In genomic region chr5:31926551-31926950, GRCm38 (mm10) we compare ENCODE assay signal across 9 mouse cellular contexts.
DNase-seq lines count a peak whose midpoint lies in the region; ATAC-seq and TF ChIP-seq lines count a peak whose summit lies in the region.
"Had no signal": no experiment of that assay in that cellular context is flagged by ENCODE, and none has a peak within 500 bp of the region (broad histone marks: within the 10 kb centered on the region; RNA-seq: fewer than 3 reads in every experiment).

No protein-coding gene starts in this region.

- DNase-seq in adrenal gland, postnatal 36 days: peak; percentile 23 to 48
- DNase-seq in adrenal gland, postnatal 25 days: no peak
- peak; percentile 16 for DNase-seq in liver
- DNase-seq in stomach, postnatal 0 days (ENCODE audit: low spot score): peak; percentile 55
- no peak for DNase-seq in urinary bladder, postnatal 36 days (ENCODE audit: low spot score in 2 of 2)

- WGBS in liver, embryonic 12.5 days (ENCODE audit: insufficient replicate concordance): 74% methylated on average over 1 of the region's 1 CpGs
- 100% methylated on average over 1 of the region's 1 CpGs for WGBS in stomach, postnatal 0 days
- WGBS in intestine, embryonic 15.5 days: 92% methylated on average over 1 of the region's 1 CpGs

- H3K4me1 ChIP-seq in liver, embryonic 12.5 days: no peaks in the 10 kb centered on the region
- no peaks in the 10 kb centered on the region for H3K4me1 ChIP-seq in stomach, postnatal 0 days (replicated peaks; ENCODE audit: control insufficient read depth, insufficient read depth)
- H3K4me1 ChIP-seq in intestine, embryonic 15.5 days (replicated peaks): no peaks in the 10 kb centered on the region

- peak; percentile 75 for TF ChIP-seq CTCF in stomach, postnatal 0 days (IDR thresholded peaks at IDR 0.05; ENCODE audit: low read depth)

- no peak overlapping the region for H3K4me2 ChIP-seq in liver, embryonic 12.5 days
- no peak overlapping the region for H3K4me2 ChIP-seq in stomach, postnatal 0 days (replicated peaks; ENCODE audit: low read depth)
- no peak overlapping the region for H3K4me2 ChIP-seq in intestine, embryonic 15.5 days (replicated peaks)
- H3K4me2 ChIP-seq: lung, embryonic 15.5 days had no signal

- TF ChIP-seq EP300 in stomach, postnatal 0 days (optimal IDR thresholded peaks at IDR 0.05): no peak

- no peak overlapping the region for H3K27ac ChIP-seq in liver, embryonic 12.5 days
- H3K27ac ChIP-seq in stomach, postnatal 0 days (replicated peaks): no peak overlapping the region
- H3K27ac ChIP-seq in intestine, embryonic 15.5 days: no peak overlapping the region
- H3K27ac ChIP-seq: lung, embryonic 15.5 days had no signal

- no peak overlapping the region for H3K9ac ChIP-seq in liver, embryonic 12.5 days
- no peak overlapping the region for H3K9ac ChIP-seq in stomach, postnatal 0 days (ENCODE audit: low read length)
- no peak overlapping the region for H3K9ac ChIP-seq in intestine, embryonic 15.5 days
- H3K9ac ChIP-seq: lung, embryonic 15.5 days had no signal

- H3K9me3 ChIP-seq in liver, embryonic 12.5 days (replicated peaks): no peaks in the 10 kb centered on the region
- H3K9me3 ChIP-seq in stomach, postnatal 0 days (ENCODE audit: control insufficient read depth, low read length): no peaks in the 10 kb centered on the region
- H3K9me3 ChIP-seq in intestine, embryonic 15.5 days: no peaks in the 10 kb centered on the region

- no peak overlapping the region for H3K4me3 ChIP-seq in liver, embryonic 12.5 days
- no peak overlapping the region for H3K4me3 ChIP-seq in stomach, postnatal 0 days (ENCODE audit: low read depth, low read length)
- no peak overlapping the region for H3K4me3 ChIP-seq in intestine, embryonic 15.5 days (replicated peaks)
- H3K4me3 ChIP-seq: lung, embryonic 15.5 days had no signal

- no peak for ATAC-seq in liver, embryonic 12.5 days
- 0 out of 2 replicates have a peak, but pooled peaks have one; percentile 35 for ATAC-seq in granulocyte monocyte progenitor cell, adult 5-6 weeks (replicated peaks; ENCODE audit: poor library complexity, severe bottlenecking)
- no peak for ATAC-seq in stomach, postnatal 0 days (ENCODE audit: low FRiP score, low TSS enrichment)
- no peak for ATAC-seq in intestine, embryonic 15.5 days

- H3K36me3 ChIP-seq in liver, embryonic 12.5 days: no peaks in the 10 kb centered on the region
- H3K36me3 ChIP-seq in stomach, postnatal 0 days (ENCODE audit: control insufficient read depth, insufficient read depth, low read length): no peaks in the 10 kb centered on the region
- H3K36me3 ChIP-seq in intestine, embryonic 15.5 days: no peaks in the 10 kb centered on the region
- H3K36me3 ChIP-seq: lung, embryonic 15.5 days had no signal

- no peaks in the 10 kb centered on the region for H3K27me3 ChIP-seq in liver, embryonic 12.5 days (replicated peaks)
- no peaks in the 10 kb centered on the region for H3K27me3 ChIP-seq in stomach, postnatal 0 days (ENCODE audit: control insufficient read depth, insufficient read depth, low read length)
- no peaks in the 10 kb centered on the region for H3K27me3 ChIP-seq in intestine, embryonic 15.5 days (replicated peaks)
- H3K27me3 ChIP-seq: lung, embryonic 15.5 days had no signal

Comparison
In these comparisons a context has a peak if more than half of its experiments do, and no peak if none do; other contexts are left out.
1. DNase-seq: peak in adrenal gland, postnatal 36 days (2 of 2), liver (single experiment) and stomach, postnatal 0 days (single experiment); none in adrenal gland, postnatal 25 days (single experiment) and urinary bladder, postnatal 36 days (0 of 2).